Mouse (Mus musculus): ENCODE measurements around the gene Hs3st1. TPM values are rescaled to one million over a fixed set of nuclear protein-coding genes. Genes with fewer than 3 reads are reported as not detected.

Gene Hs3st1
- polyA plus RNA-seq, 1 experiment, result not detected

DNA sequence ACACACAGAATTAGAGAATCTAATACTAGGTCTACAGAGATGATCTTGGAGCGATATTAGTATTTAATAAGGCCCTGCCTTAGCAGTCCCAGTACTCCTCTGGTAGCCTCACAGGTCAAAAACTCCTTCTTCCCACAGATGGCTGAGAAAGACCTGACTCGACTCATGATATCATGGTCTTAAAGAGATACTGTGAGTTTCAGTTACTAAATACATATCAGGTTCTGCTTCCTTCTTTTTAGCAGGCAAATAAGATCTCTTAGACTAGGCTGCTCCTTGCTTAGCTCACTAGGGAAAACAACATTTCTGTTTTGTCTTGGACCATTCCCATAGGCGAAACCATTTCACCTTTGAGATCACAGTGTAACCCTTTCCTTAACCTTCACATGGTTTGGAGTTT lies 119.2 kb downstream of the Hs3st1 start:
- no peak for TF ChIP-seq CTCF (IDR thresholded peaks at IDR 0.05; ENCODE audit: insufficient read depth, low read depth, low read length)
- TF ChIP-seq POLR2A (IDR thresholded peaks at IDR 0.05; ENCODE audit: insufficient read depth, low read depth, low read length), result no peak
- peaks cover 8% of the 10 kb centered on the region; the same call in 1 of the 2 replicates for H3K4me1 ChIP-seq (ENCODE audit: control insufficient read depth, insufficient read depth, low read length)
- no peak overlapping the region for H3K27ac ChIP-seq (ENCODE audit: insufficient read depth, low read depth, low read length)
- 68% methylated on average over 3 of the region's 3 CpGs for WGBS
- no peak overlapping the region for H3K4me3 ChIP-seq (ENCODE audit: insufficient read depth, low read depth, low read length)

DNA sequence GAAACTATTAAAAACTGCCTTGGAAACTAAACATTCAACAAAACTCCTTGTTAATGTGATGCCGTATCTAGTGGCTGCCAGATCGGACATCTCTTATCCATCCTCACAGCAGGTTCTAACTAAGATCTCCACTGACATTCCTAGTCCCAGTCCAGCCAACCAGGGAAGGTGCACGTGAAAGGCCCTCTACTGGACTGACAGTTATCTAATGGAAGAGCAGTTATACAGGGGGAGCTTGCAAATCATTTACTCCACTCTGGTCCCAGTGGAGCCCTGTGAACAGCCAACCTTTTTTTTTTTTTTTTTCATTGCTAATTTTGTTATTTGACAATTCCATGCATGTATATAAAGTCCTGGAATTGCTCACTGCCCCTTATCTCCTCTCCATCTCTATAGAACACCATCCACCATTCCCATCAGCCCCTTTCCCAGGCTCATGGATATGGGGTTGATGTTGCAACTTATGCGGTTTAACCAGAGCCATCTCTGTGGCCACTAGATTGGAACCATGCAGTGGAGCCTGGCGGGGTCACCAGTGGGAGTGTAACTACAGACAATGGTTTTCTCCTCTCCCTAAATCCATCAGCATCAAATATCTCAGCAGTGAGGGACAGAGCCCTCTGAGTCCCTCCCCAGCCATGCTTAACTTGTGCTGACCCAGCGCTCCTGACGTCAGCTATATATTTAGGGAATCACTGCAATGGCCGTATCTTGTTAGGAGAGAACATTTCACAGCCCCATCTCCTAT lies 120.8 kb downstream of the Hs3st1 start:
- WGBS, result 89% methylated on average over 8 of the region's 8 CpGs
- H3K27ac ChIP-seq (ENCODE audit: insufficient read depth, low read depth, low read length), result peak overlapping the region; percentile 51; the same call in 1 of the 2 replicates
- peaks cover 13% of the 10 kb centered on the region for H3K4me1 ChIP-seq (ENCODE audit: control insufficient read depth, insufficient read depth, low read length)
- TF ChIP-seq CTCF (IDR thresholded peaks at IDR 0.05; ENCODE audit: insufficient read depth, low read depth, low read length) (no peak), POLR2A (IDR thresholded peaks at IDR 0.05; ENCODE audit: insufficient read depth, low read depth, low read length) (no peak)
- no peak overlapping the region for H3K4me3 ChIP-seq (ENCODE audit: insufficient read depth, low read depth, low read length)

GRCm38 (mm10) chr5:39633206-39633605 lies 122.1 kb downstream of the Hs3st1 start:
- no peak for TF ChIP-seq POLR2A (IDR thresholded peaks at IDR 0.05; ENCODE audit: insufficient read depth, low read depth, low read length)
- TF ChIP-seq CTCF (IDR thresholded peaks at IDR 0.05; ENCODE audit: insufficient read depth, low read depth, low read length), result no peak
- no peak overlapping the region for H3K4me3 ChIP-seq (ENCODE audit: insufficient read depth, low read depth, low read length)
- peaks cover 13% of the 10 kb centered on the region for H3K4me1 ChIP-seq (ENCODE audit: control insufficient read depth, insufficient read depth, low read length)
- H3K27ac ChIP-seq (ENCODE audit: insufficient read depth, low read depth, low read length), result no peak overlapping the region; the same call in 1 of the 2 replicates
- 68% methylated on average over 1 of the region's 1 CpGs for WGBS

DNA sequence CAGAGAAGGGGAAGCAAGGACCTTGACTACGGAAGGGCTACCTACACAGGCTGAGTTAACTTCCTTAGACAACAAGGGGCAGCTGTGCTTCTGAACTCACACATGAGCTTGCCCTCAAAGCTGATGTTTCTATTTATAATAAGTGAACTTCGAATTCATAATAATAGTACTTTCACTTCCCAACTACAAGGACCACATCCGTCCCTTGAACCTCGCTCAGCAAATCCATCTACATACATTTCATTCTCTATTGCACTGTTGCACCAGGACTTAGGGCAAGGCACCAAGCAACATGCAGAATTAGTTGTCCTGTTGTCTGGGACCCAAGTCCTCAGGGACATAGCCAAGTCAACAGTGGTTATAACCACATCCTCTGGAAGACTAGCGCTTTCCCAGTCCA lies 124.4 kb downstream of the Hs3st1 start:
- 0 out of 2 replicates have a peak overlapping the region, but pooled peaks have one; percentile 40 for H3K27ac ChIP-seq (ENCODE audit: insufficient read depth, low read depth, low read length)
- no peak overlapping the region for H3K4me3 ChIP-seq (ENCODE audit: insufficient read depth, low read depth, low read length)
- TF ChIP-seq POLR2A (IDR thresholded peaks at IDR 0.05; ENCODE audit: insufficient read depth, low read depth, low read length), result no peak
- TF ChIP-seq CTCF (IDR thresholded peaks at IDR 0.05; ENCODE audit: insufficient read depth, low read depth, low read length), result no peak
- WGBS, result 63% methylated on average over 5 of the region's 5 CpGs
- peaks cover 17% of the 10 kb centered on the region for H3K4me1 ChIP-seq (ENCODE audit: control insufficient read depth, insufficient read depth, low read length)

GRCm38 (mm10) chr5:39625037-39625473 lies 130.2 kb downstream of the Hs3st1 start:
- H3K4me1 ChIP-seq (ENCODE audit: control insufficient read depth, insufficient read depth, low read length), result peaks cover 29% of the 10 kb centered on the region
- H3K27ac ChIP-seq (ENCODE audit: insufficient read depth, low read depth, low read length), result peak overlapping the region; percentile 91
- H3K4me3 ChIP-seq (ENCODE audit: insufficient read depth, low read depth, low read length), result 0 out of 2 replicates have a peak overlapping the region, but pooled peaks have one; percentile 2
- no peak for TF ChIP-seq CTCF (IDR thresholded peaks at IDR 0.05; ENCODE audit: insufficient read depth, low read depth, low read length)
- 10% methylated on average over 8 of the region's 8 CpGs for WGBS

- TF ChIP-seq POLR2A (IDR thresholded peaks at IDR 0.05; ENCODE audit: insufficient read depth, low read depth, low read length) (no peak), CTCF (IDR thresholded peaks at IDR 0.05; ENCODE audit: insufficient read depth, low read depth, low read length) (no peak)
- H3K4me1 ChIP-seq (ENCODE audit: control insufficient read depth, insufficient read depth, low read length), result peaks cover 29% of the 10 kb centered on the region
- 56% methylated on average over 4 of the region's 4 CpGs for WGBS
- no peak overlapping the region for H3K4me3 ChIP-seq (ENCODE audit: insufficient read depth, low read depth, low read length)
- no peak overlapping the region for H3K27ac ChIP-seq (ENCODE audit: insufficient read depth, low read depth, low read length)
Measured at GRCm38 (mm10) chr5:39624218-39624590, 131.1 kb downstream of the Hs3st1 start.

GRCm38 (mm10) chr5:39623304-39624217 lies 131.7 kb downstream of the Hs3st1 start:
- TF ChIP-seq POLR2A (IDR thresholded peaks at IDR 0.05; ENCODE audit: insufficient read depth, low read depth, low read length), result no peak
- TF ChIP-seq CTCF (IDR thresholded peaks at IDR 0.05; ENCODE audit: insufficient read depth, low read depth, low read length), result no peak
- H3K4me1 ChIP-seq (ENCODE audit: control insufficient read depth, insufficient read depth, low read length), result peaks cover 29% of the 10 kb centered on the region
- 56% methylated on average over 13 of the region's 13 CpGs for WGBS
- H3K4me3 ChIP-seq (ENCODE audit: insufficient read depth, low read depth, low read length), result no peak overlapping the region
- peak overlapping the region; percentile 38 for H3K27ac ChIP-seq (ENCODE audit: insufficient read depth, low read depth, low read length)

DNA sequence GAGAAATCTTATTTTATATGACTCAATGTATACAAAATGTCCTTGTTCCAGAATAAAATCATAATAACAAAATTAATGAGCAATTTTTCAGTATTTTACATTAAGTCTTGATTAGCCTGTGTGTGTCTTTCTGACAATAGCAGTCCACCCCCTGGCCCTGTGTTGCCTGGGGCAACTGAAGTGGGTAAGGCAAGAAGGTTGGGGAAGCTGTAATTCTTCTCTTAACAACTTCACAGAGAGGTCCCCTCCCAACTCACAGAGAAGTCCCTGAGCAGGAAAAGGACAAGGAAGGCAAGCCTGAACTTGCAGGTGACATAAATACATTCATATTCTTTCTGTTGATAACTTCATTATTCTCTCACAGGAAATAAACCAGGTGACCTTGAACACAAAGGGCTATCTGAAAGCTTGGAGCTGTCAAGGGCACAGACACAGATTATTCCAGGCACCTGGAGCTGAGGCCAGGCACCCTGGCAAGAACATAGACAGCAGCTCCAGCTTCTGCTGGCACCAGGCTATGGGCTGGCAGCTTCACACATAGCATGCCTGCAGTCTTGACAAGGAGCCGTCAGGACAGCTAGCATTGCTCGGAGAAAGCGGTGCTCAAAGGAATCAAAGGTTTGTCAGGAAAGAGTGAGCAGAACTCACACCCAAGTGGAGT lies 134.9 kb downstream of the Hs3st1 start:
- no peak overlapping the region for H3K4me3 ChIP-seq (ENCODE audit: insufficient read depth, low read depth, low read length)
- H3K27ac ChIP-seq (ENCODE audit: insufficient read depth, low read depth, low read length), result peak overlapping the region; percentile 12; the same call in 1 of the 2 replicates
- TF ChIP-seq POLR2A (IDR thresholded peaks at IDR 0.05; ENCODE audit: insufficient read depth, low read depth, low read length) (no peak), CTCF (IDR thresholded peaks at IDR 0.05; ENCODE audit: insufficient read depth, low read depth, low read length) (no peak)
- H3K4me1 ChIP-seq (ENCODE audit: control insufficient read depth, insufficient read depth, low read length), result peaks cover 23% of the 10 kb centered on the region
- 28% methylated on average over 3 of the region's 3 CpGs for WGBS

All from olfactory bulb, adult 2 months (tissue).